Mouse (Mus musculus) splenic B cell, adult 2 months (primary cell): ENCODE measurements at regions not wholly inside any gene's neighbourhood (a gene's known extent, or its start where the extent isn't known, plus 50 kb on each side); places are given as distances from the start of the nearest gene placed in this dataset.

Experiments
- DNase-seq: peaks from one replicate; pipeline ENCODE4 v3.0.0-alpha.2; 2011; ENCODE audit warnings: low read depth, low spot score
- H3K27me3 ChIP-seq: 2 replicates; pipeline ENCODE4 v1.6.1; 2012; ENCODE audit warnings: mild to moderate bottlenecking, low read length, moderate library complexity, mixed read lengths; ENCODE audit not compliant: control insufficient read depth, poor library complexity, insufficient read depth, severe bottlenecking
- H3K36me3 ChIP-seq: 2 replicates; pipeline ENCODE4 v1.6.1; 2012; ENCODE audit warnings: mild to moderate bottlenecking, low read length, moderate library complexity, mixed read lengths; ENCODE audit not compliant: control insufficient read depth, poor library complexity, insufficient read depth, severe bottlenecking

DNA sequence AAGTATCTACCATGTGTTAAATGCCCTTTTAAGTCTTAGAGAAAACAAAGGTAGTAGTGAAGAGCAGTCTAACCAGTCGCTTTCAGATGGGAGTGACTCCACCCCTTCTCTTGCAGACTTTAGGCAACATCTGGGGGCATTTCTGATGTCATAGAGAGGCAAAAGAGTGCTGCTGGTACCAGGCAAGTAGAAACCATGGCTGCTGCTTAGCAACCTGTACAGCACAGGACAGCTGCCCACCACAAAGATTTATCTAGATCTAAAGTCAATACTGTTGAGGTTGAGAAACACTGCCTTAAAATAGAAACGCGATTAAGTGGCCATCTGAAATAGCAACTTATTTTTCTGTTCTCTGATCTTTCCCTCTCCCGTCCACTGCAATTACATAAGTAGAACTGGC is 178.8 kb downstream of the Rps29 start:
- no peak for DNase-seq
- H3K27me3 ChIP-seq = no peaks in the 10 kb centered on the region
- no peaks in the 10 kb centered on the region for H3K36me3 ChIP-seq

DNA sequence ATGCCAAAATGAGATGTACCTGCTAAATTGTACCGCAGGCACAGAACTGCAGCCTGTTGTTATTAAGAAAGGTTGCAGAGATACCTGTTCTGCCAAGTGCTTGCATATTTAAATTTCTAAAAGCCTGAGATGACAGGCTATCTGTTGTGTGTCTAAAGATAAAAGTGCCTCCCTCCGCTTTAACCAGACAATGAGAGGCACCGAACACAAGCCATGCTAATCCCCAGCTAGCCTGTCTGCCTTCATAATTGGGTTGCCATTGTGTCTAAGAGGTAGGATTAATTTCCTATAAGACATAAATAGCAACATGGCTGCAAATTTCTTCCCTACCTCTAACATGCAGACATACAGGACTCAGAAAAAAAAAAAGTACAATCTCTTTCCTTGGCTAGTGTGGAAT is 179.8 kb downstream of the Rps29 start:
- H3K36me3 ChIP-seq = no peaks in the 10 kb centered on the region
- DNase-seq = no peak
- no peaks in the 10 kb centered on the region for H3K27me3 ChIP-seq

DNA sequence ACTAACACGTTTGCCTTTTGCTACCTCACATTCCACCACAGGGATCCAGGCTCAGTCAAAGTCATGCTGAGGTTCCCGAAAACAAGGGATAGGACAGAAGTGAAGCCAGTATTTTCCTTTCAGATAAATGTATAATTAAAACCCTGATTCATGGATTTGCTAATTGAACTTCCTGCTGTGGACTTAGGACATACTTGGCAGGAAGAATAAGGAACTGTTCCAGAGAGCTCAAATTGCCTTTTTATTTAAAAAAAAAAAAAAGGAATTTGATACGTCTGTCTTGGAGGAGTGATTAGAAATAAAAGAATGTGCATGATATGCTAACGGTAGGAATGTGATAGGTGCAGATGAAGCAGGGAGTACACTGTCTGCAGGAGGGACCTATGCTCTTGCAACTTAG is 181.7 kb downstream of the Rps29 start:
- no peaks in the 10 kb centered on the region for H3K36me3 ChIP-seq
- no peaks in the 10 kb centered on the region for H3K27me3 ChIP-seq
- no peak for DNase-seq

DNA sequence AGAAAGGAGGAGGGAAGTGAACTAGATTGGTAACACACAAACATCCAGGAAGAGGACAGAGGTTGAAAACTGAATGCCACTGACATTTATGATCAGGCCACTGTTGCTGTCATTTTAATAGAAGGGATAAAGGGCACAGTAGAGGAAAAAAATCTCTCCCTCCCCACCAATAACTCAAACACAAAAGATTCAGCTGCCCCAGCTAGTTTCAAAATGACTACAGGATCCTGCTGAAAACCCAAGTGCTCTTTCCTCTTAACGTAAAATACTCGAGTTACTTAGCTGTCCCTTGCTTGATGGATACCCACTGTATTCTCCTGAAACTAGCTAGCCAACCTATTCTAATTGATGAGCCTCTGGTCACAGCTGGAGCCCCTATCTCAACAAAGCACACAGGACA is 211.7 kb downstream of the Rps29 start:
- DNase-seq = no peak
- Histone ChIP-seq H3K36me3 (no peaks in the 10 kb centered on the region), H3K27me3 (no peaks in the 10 kb centered on the region)

DNA sequence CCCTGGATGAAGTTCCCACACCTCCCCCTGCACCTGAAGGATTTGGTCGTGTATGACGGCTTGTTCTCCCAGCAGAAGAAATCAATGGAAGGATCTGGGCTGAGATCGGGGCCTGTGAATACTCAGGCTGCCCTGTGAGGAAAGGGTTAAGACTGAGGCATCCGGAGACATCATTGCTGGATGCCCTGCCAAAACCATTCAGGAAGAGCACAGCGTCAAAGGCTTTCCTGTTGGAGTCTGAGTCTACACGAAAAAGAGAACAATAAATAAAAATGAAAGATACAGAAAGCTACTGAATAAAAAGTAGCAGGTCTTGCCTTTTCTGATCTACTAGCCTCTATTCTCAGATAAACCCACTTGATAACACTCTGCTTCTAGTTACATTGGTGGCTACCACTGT is 248.4 kb downstream of the Rps29 start:
- no peaks in the 10 kb centered on the region for H3K27me3 ChIP-seq
- no peak for DNase-seq
- H3K36me3 ChIP-seq = no peaks in the 10 kb centered on the region

DNA sequence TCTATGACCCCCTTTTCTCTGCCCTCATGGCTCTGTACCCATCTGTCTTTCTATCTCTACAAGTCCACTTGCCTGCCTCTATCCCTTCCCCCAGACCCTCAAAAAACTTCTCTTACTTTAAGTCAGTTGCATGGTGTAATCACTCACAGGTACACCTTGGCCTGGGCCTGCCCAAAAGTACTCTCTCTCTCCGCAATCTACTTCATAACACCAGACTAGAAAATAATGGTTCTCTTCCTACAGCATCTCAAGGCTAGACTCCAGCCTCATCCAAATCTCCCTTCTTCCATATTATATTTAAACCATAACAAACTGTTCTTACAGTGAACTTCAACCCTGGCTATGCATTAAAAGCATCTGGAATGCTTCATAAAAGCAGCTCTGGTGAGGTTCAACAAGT is 254.2 kb downstream of the Rps29 start:
- Histone ChIP-seq H3K36me3 (no peaks in the 10 kb centered on the region), H3K27me3 (no peaks in the 10 kb centered on the region)
- no peak for DNase-seq

DNA sequence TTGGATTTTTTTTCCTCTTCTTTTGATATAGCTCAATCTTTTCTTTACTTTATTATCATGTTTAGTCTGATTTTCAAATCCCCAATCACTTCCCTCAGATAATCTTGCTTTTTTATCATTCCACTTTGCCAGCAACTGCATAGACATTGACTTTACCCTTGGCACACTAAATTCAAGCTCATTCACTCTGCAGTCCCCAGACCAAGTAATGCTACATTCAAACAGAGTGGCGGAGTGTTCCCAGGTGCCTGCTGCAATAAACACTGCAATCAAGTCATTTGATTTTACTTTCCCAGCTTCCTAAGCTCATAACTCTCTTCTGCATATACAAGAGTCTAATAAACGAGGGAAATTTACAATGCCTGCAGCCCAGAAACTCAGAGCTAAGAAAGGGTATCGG is 269.8 kb downstream of the Rps29 start:
- H3K36me3 ChIP-seq = no peaks in the 10 kb centered on the region

DNA sequence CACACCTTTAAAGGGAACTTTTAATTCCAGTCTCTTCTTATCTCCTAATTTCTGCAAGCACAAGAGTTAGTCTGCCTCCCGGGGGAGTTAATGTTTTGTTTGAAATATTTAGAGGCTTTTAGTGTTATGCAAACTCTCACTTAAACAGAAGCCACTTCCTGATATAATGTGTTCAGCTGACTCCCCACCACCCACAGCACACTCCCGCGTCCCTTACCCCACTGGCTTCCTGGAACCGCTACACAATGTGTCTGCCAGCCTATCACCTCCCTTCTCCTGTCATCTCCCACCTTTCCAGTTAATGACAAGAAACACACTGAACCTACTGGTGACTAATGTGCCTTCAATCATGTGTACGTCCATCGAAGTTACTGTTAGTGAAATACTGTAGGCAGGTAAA is 276.5 kb downstream of the Rps29 start:
- Histone ChIP-seq H3K36me3 (no peaks in the 10 kb centered on the region), H3K27me3 (no peaks in the 10 kb centered on the region)
- DNase-seq = no peak

More for the DNA sequence above, 269.8 kb downstream of the Rps29 start:
- H3K27me3 ChIP-seq = no peaks in the 10 kb centered on the region
- DNase-seq = no peak

DNA sequence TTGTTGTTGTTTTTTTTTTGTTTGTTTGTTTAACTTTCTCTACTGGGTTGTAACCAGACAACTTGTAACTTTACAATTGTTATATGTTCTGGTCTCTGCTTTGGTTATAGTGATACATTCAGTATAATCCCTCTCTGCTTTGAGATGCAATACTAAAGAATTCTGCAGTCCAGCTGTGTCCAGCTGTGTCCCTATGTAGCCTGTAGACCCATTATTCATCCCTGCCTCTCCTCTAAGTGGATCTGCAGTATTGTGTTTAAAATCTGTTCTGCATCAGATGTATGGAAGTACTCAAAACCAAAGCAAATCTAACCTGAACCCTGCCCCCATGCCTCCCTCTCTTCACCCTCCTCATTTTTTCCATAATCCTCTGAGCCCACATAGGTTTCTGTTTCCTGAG is 279.6 kb downstream of the Rps29 start:
- H3K36me3 ChIP-seq = no peaks in the 10 kb centered on the region
- DNase-seq = no peak

DNA sequence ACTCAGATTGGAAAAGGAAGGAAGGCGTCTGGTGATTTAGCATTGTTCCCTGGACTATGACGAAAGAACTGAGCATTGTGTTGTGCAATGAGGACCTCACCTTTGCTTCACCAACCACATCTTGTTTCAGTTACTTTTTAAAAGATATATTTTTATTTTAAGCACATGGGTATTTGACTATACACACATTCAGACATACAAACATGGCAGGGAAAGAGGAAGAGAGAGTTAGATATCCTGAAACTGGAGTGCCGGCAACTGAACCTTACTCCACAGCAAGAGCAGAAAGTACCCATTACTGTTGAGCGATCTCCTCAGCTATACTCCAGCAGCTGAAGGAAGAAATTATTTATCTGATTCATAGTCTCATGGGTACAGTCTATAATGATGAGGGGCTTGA is 287.7 kb downstream of the Rps29 start:
- Histone ChIP-seq H3K27me3 (no peaks in the 10 kb centered on the region), H3K36me3 (no peaks in the 10 kb centered on the region)
- no peak for DNase-seq

More for the DNA sequence above, 279.6 kb downstream of the Rps29 start:
- H3K27me3 ChIP-seq = no peaks in the 10 kb centered on the region

DNA sequence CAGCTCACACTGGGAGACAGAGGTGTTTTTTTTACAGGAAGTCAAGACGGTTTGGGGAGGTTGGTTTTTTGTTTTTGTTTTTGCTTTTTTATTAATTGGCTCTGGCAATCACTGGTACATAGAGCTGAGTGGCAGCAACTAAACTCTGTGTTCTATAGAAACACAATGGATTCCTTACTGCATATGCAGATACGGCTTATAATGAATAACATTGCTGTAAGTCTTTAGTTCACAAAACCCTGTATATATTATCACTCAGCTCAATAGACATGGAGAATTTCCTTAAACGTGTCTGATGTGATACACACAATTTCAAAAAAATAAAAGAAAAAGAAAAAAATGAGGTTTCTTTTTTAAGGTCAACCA is 296.0 kb downstream of the Rps29 start:
- no peaks in the 10 kb centered on the region for H3K36me3 ChIP-seq
- DNase-seq = no peak

DNA sequence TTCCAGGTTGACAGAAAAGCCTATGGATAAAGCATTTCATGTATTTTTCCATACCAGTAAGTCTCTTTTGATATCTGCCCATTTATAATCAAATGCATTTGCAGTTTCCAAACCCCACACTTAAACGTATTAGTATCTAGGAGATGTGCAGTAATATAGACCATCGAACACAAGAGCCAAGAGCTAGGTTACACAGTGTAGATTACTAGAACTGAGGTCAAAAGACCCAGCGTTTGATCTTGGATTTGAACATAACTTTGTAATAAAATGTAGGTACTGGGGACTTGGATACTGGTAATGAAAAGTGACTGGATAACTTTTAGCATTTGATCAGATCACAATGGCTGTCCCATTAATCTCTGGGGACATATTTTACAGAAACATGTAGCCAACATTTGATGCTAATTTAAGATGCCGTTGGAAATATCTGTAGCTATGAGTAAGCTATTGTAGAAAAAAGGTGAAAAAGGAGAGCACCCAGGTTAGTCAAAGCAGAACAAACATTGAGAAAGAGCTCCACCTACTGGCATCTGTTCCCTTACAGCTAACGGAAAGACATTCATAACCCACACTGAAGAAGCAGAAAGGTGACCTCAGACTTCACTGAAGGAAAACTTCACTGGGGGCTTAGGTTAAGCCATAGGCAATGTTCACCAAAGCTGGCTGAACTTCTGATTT is 296.5 kb downstream of the Rps29 start:
- DNase-seq = no peak

More for the DNA sequence above, 296.0 kb downstream of the Rps29 start:
- H3K27me3 ChIP-seq = no peaks in the 10 kb centered on the region

DNA sequence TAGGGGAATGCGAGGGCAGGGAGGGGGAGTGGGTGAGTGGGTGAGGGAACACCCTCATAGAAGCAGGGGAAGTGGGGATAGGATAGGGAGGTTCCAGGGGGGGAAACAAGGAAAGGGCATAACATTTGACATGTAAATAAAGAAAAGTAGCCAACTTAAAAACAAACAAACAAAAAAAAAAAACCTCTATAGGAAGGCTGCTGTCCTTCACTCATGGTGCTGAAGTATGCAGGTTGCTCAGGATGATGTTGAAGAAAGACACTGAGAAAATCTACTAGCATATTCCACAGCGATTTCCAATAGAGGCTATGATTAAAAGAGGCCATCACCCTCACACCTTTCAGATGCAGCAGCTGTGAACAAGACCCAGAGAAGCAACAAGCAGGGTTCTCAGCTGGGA is 298.7 kb downstream of the Rps29 start:
- no peaks in the 10 kb centered on the region for H3K27me3 ChIP-seq
- H3K36me3 ChIP-seq = no peaks in the 10 kb centered on the region
- DNase-seq = no peak

More for the DNA sequence above, 296.5 kb downstream of the Rps29 start:
- H3K36me3 ChIP-seq = no peaks in the 10 kb centered on the region
- no peaks in the 10 kb centered on the region for H3K27me3 ChIP-seq

DNA sequence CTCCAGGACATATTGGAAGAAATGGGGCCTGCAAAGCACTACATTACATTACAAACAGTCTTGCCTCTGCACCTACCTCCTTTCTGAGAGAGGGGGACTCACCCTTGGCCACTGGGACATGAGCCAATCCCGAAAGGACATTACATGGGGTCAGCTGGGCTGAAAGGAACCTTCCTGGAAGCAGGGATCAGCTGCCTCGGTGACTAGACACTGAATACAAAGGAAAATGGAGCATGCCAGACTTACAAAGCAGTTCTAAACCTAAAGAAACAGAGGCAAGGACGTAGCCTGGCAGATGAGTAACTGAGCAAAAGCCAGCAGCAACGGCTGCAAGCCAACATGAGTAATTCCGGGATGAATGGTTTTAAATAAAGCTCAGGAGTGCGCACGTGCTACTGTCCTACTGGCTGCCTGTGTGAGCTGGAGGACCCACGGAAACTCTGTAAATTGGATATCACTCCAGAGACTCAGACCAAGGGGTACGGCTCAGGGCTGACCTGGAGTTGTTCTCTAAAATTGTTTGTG is 309.3 kb downstream of the Rps29 start:
- no peaks in the 10 kb centered on the region for H3K36me3 ChIP-seq
- no peaks in the 10 kb centered on the region for H3K27me3 ChIP-seq
- DNase-seq = no peak

DNA sequence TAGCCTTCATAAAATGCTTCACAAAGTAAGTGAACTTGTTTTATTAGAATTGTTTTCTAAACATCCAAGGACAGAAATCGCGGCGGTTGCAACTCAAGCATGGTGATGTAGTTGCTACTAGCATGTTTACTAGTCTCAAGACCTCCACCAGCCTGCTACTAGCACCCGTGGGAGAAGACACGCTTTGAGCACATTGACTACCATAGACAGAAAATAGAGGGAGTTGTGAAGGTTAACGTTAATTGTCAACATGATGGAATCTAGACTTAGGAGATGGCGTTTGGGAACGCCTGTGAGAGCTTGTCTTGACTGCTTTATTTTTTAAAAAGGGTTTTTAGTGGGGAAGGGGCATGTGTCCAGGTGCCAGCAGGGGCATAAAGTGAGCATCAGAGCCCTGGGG is 318.2 kb downstream of the Rps29 start:
- no peaks in the 10 kb centered on the region for H3K36me3 ChIP-seq
- H3K27me3 ChIP-seq = no peaks in the 10 kb centered on the region
- no peak for DNase-seq

DNA sequence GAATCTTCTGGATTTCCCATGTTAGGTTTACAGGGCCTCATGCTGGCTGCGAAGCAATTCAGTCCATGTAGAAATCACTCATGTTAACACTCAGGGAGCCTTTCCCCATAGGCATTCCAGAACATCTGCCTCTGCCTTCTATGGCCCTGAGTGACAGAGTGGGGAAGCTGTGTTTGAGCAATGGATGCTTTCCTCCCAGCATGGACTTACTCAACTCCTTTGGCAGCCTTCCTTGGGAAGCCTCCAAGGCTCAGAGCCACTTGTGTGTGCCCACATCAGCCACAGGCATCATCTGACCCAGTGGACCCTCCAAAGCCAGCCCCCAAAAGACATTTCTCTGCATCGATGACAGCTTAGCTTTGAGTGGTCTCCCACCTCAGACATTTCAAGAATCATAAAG is 318.8 kb downstream of the Rps29 start:
- Histone ChIP-seq H3K36me3 (no peaks in the 10 kb centered on the region), H3K27me3 (no peaks in the 10 kb centered on the region)
- no peak for DNase-seq
